Mouse (Mus musculus): ENCODE results near the gene Fam161a. TPM values are rescaled to one million over a fixed set of nuclear protein-coding genes. Genes with fewer than 3 reads are reported as not detected.

Fam161a gene
- total RNA-seq, 2 experiments from 2014 or later, result 3.1 to 4.0 TPM

- DNase-seq (ENCODE audit: low spot score in 2 of 2), result peak; percentile 81 to 93
Observed at GRCm38 (mm10) chr11:22990393-22991126, 16.8 kb upstream of the Fam161a start, which contains the start of gene Cct4. Gene Cct4, plus strand, starts transcription at chr11:22990519.

DNA sequence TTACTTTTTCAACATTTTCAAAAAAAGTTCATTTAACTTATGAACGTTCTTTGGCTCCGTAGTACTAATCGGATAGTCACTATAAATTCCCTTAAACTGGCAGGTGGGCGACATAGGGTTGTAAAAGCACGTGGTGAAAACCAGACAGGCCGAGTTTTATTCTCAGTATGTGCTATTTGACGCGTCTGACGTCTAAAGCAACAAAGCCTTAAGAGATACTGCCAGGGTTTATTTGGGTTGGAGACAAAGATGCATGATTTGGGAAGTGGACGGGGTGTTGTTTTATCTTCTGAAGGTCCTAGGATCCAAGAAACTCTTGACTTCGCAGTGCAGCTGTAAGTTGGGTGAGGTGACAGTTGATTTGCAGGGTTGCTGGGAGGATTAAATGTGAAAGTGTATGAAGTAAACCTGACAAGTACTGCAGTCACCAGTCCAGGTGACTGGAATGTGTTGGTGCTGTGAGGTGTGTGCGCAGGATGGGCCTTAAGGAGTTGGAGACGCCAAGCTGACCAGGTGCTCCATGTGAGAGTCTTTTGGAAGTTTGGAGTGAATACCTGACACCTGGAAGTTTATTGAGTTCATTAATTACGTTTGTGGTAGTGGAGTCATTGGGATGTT, 16.0 kb upstream of the Fam161a start:
- no peak for DNase-seq (ENCODE audit: low spot score in 2 of 2)

GRCm38 (mm10) chr11:22994271-22994670, 13.1 kb upstream of the Fam161a start:
- no peak for DNase-seq (ENCODE audit: low spot score in 2 of 2)

- DNase-seq (ENCODE audit: low spot score in 2 of 2), result no peak
Observed at GRCm38 (mm10) chr11:22995461-22995860, 11.9 kb upstream of the Fam161a start.

DNA sequence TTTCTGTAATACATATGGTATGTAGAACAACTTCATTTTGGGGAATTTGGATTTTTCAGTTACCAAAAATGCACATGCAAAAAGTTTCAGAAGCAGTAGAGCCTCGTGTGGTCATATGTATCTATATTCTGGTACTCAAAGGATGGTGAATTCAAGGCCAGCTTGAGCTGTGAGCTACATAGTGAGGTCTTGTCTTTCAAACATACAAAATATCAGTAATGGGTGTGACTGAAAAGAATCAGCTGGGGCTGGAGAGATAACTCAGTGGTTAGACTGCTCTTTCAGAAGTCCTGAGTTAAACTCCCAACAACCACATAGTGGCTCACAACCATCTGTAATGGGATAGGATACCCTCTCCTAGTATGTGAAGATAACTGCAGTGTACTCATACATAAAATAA, 9.0 kb upstream of the Fam161a start:
- no peak for DNase-seq (ENCODE audit: low spot score in 2 of 2)

- DNase-seq (ENCODE audit: low spot score in 2 of 2), result no peak
Observed at GRCm38 (mm10) chr11:23005276-23005675, 2.1 kb upstream of the Fam161a start.

GRCm38 (mm10) chr11:23007166-23007480, 208 bp upstream of the Fam161a start:
- no peak for DNase-seq (ENCODE audit: low spot score in 2 of 2)

GRCm38 (mm10) chr11:23008181-23008823, 971 bp downstream of the Fam161a start:
- DNase-seq (ENCODE audit: low spot score in 2 of 2), result peak; percentile 47 to 81

DNA sequence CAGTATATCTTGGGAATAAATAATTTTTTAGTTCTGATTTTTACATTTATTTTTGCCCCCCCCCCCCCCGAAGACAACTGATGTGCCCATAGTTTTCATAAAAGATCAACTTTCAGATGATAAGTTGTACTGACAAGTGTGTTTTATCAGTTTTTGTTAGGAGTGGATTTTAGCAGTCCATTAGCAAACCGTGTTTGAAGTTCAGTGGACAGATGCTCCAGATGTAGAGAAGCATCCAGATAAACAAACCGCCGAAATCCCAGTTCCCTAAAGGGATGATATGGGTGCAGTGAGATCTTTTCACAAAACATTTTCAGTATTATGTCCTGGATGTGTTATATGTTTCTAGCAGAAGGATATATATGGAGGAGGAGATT, 1.5 kb downstream of the Fam161a start:
- DNase-seq (ENCODE audit: low spot score in 2 of 2), result no peak

DNA sequence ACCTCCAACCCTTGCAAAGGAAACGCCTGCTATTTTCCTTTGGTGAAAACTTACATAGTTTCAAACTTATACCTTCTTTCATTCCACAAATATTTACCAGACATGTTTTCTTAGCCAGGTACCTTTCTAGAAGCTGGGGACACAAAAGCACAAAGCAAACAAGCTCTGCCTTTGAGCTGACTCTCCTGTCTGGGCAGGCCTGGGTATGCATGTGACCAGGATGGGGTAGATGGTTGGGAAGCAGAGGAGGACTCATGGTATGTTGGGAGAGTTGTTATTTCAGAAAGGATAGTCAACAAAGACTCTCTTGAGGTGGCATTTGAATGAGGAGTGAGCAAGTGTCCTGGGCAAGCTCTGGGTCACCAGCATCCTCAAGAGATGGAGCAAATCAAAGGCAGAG, 5.8 kb downstream of the Fam161a start:
- no peak for DNase-seq (ENCODE audit: low spot score in 2 of 2)

- no peak for DNase-seq (ENCODE audit: low spot score in 2 of 2)
Observed at GRCm38 (mm10) chr11:23013580-23014294, 6.4 kb downstream of the Fam161a start.

- no peak for DNase-seq (ENCODE audit: low spot score in 2 of 2)
Observed at GRCm38 (mm10) chr11:23014996-23015395, 7.7 kb downstream of the Fam161a start.

DNA sequence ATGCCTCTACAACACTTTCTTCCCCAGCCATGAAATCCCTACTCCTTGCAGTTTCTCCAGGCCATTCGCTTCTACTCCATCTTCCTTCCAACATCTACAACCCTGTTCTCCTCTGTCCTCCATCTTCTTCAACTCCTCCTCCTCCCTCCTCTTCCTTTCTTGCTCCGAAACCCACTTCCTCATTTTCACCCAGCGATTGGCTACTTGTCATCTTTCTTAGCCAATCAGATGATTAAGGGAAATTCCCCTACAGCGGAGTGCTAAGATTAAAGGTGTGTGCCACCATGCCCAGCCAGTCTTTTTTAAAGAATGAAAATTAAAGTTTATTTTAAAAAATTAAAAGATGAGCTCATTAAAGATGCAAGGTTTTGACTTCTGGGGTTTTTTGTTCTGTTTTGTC, 10.6 kb downstream of the Fam161a start:
- no peak for DNase-seq (ENCODE audit: low spot score in 2 of 2)

DNA sequence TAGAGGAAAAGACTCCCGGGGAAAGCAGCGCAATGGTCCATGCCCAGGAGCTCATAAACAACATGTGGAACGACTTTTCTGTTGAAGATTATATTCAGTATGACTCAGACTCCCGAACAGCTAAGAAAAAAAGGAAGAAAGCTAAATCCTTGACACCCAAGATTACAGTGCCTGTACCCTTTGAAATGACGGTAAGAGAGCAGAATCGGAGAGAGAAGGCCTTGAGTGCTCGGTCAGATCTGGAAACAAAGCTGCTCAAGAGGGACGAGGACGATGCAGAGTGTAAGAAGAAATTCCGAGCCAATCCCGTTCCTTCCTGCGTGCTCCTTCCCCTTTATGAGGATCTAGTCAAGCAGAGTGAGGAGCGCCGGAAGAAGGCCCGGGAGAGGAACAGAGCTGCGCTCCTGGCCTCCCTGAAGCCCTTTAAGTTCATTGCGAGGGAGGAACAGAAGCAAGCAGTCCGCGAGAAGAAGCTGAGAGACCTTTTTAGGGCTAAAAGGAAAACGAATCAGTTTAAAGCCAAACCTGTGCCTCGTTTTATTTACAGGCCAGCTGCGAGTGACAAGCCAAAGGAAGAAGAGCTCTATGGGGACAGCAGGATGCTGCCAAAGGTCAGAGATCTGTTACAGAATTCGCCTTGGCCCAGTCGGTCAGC, 12.9 kb downstream of the Fam161a start:
- no peak for DNase-seq (ENCODE audit: low spot score in 2 of 2)

DNA sequence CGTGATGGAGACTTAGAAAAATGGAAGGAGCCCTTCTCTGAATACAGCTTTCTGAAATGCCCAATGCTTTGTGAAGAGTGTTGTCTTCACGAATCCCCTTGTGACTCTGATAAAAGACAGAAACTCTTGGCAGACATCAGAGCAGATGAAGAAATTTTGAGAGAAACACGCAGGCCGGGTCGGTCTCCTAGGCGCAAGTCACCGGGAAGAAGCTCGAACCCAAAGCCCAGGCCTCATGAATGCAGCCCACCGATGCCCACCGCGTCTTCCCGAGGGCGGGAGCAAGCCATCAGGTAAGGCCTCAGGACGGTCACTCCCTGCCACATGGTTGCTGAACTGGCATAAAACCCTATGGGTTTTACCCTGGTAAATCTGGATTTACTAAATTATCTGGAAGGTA, 13.5 kb downstream of the Fam161a start:
- no peak for DNase-seq (ENCODE audit: low spot score in 2 of 2)

DNA sequence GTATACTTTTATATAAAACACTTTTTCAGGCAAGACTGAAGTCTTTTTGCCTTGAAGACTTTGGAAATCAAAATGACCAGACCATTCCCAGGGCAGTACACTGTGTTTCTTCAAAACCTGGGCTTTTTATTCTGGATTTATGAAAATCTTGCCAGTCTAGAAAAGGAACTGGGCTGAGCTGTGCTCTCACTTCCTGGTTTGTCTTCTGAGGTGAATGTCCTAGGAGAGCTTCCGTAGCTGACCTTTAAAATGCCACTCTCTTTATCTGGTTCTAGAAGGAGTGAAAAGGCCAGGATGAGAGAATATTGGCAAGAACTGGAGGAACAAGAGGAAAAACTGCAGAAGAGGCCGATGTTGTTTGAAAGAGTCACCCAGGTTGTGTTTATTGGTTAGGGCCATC, 15.8 kb downstream of the Fam161a start:
- no peak for DNase-seq (ENCODE audit: low spot score in 2 of 2)

- no peak for DNase-seq (ENCODE audit: low spot score in 2 of 2)
Observed at GRCm38 (mm10) chr11:23024169-23024568, 16.8 kb downstream of the Fam161a start.

DNA sequence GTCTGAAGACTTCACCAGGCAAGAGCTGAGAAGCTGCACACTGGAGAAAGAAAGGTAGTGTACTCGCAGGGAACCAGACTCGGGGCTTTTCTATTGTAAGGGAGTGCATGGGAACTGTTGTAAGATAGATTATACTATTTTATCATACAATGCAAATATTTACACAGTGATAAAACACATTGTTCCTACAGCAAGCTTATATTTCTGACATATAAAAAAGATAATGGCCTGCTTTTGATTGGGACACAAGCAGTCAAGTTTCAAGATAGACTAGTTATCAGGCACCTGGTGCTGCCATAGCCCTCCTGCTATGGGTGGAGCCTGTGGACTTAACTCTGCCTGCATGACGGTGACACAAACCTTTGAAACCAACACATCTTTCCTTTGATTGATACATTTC, 21.6 kb downstream of the Fam161a start:
- no peak for DNase-seq (ENCODE audit: low spot score in 2 of 2)

DNA sequence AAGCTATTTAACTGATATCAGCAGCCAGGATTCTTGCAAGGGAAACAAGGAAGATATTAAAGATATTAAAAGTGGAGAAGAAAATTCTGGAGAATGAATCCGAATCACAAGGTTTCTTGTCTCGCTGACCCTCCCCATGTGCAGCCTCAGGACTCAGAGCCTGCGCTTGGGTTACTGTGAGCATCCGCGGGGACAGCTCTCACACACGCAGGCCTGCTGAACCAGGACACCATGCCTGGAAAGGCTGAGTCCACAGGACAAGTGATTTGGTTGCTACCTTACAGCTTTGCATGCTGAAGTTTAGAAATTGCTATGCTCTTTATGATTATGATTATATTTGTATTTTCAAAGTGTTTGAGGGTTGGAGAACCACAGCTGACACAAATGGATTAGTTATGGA, 22.1 kb downstream of the Fam161a start:
- no peak for DNase-seq (ENCODE audit: low spot score in 2 of 2)

GRCm38 (mm10) chr11:23047252-23047651, 39.9 kb downstream of the Fam161a start:
- no peak for DNase-seq (ENCODE audit: low spot score in 2 of 2)
